In genomic region chr1:138029649-138030048, GRCm38 (mm10) we compare ENCODE assay signal across 15 mouse cellular contexts.
DNase-seq lines count a peak whose midpoint lies in the region; ATAC-seq lines count a peak whose summit lies in the region.
"Had no signal": no experiment of that assay in that cellular context is flagged by ENCODE, and none has a peak within 500 bp of the region (broad histone marks: within the 10 kb centered on the region; RNA-seq: fewer than 3 reads in every experiment).

No protein-coding gene starts in this region.

- ATAC-seq in midbrain, embryonic 15.5 days (replicated peaks), result no peak; the same call in 1 of the 2 replicates
- ATAC-seq in embryonic facial prominence, embryonic 14.5 days (ENCODE audit: low read depth), result 0 out of 2 replicates have a peak, but pooled peaks have one; percentile 44
- peak; percentile 94 for ATAC-seq in midbrain, embryonic 11.5 days (ENCODE audit: low FRiP score)
- peak; percentile 82; the same call in 1 of the 2 replicates for ATAC-seq in neural tube, embryonic 14.5 days (ENCODE audit: low read depth)
- ATAC-seq in intestine, embryonic 15.5 days, result no peak

- H3K36me3 ChIP-seq in midbrain, embryonic 10.5 days, result no peaks in the 10 kb centered on the region
- H3K36me3 ChIP-seq in midbrain, embryonic 15.5 days (replicated peaks), result no peaks in the 10 kb centered on the region
- no peaks in the 10 kb centered on the region for H3K36me3 ChIP-seq in embryonic facial prominence, embryonic 14.5 days (ENCODE audit: control insufficient read depth, insufficient read depth, low read length)
- no peaks in the 10 kb centered on the region for H3K36me3 ChIP-seq in midbrain, embryonic 11.5 days (ENCODE audit: control insufficient read depth, insufficient read depth, low read length)
- H3K36me3 ChIP-seq in neural tube, embryonic 14.5 days (ENCODE audit: control insufficient read depth, insufficient read depth, low read length), result no peaks in the 10 kb centered on the region
- no peaks in the 10 kb centered on the region for H3K36me3 ChIP-seq in intestine, embryonic 15.5 days
- H3K36me3 ChIP-seq: heart, embryonic 10.5 days had no signal

- no peaks in the 10 kb centered on the region for H3K9me3 ChIP-seq in midbrain, embryonic 10.5 days (replicated peaks)
- H3K9me3 ChIP-seq in midbrain, embryonic 15.5 days, result no peaks in the 10 kb centered on the region
- no peaks in the 10 kb centered on the region for H3K9me3 ChIP-seq in embryonic facial prominence, embryonic 14.5 days (ENCODE audit: control insufficient read depth, low read length)
- H3K9me3 ChIP-seq in midbrain, embryonic 11.5 days (ENCODE audit: control insufficient read depth, low read length), result no peaks in the 10 kb centered on the region
- no peaks in the 10 kb centered on the region for H3K9me3 ChIP-seq in neural tube, embryonic 14.5 days (ENCODE audit: control insufficient read depth, low read length)
- H3K9me3 ChIP-seq in intestine, embryonic 15.5 days, result no peaks in the 10 kb centered on the region
- H3K9me3 ChIP-seq: heart, embryonic 10.5 days had no signal

- H3K4me3 ChIP-seq in midbrain, embryonic 10.5 days, result no peak overlapping the region
- no peak overlapping the region for H3K4me3 ChIP-seq in midbrain, embryonic 15.5 days
- no peak overlapping the region for H3K4me3 ChIP-seq in embryonic facial prominence, embryonic 14.5 days (ENCODE audit: low read depth, low read length)
- H3K4me3 ChIP-seq in midbrain, embryonic 11.5 days (ENCODE audit: low read depth, low read length), result no peak overlapping the region
- H3K4me3 ChIP-seq in neural tube, embryonic 14.5 days (ENCODE audit: low read depth, low read length), result no peak overlapping the region
- H3K4me3 ChIP-seq in intestine, embryonic 15.5 days (replicated peaks), result no peak overlapping the region
- H3K4me3 ChIP-seq: heart, embryonic 10.5 days; myocyte had no signal

- peaks cover 23% of the 10 kb centered on the region for H3K27me3 ChIP-seq in midbrain, embryonic 10.5 days (ENCODE audit: low read depth, poor library complexity, severe bottlenecking)
- no peaks in the 10 kb centered on the region for H3K27me3 ChIP-seq in midbrain, embryonic 15.5 days (replicated peaks)
- no peaks in the 10 kb centered on the region for H3K27me3 ChIP-seq in embryonic facial prominence, embryonic 14.5 days (replicated peaks; ENCODE audit: control insufficient read depth, insufficient read depth, low read length)
- H3K27me3 ChIP-seq in midbrain, embryonic 11.5 days (ENCODE audit: control insufficient read depth, insufficient read depth, low read length), result no peaks in the 10 kb centered on the region
- no peaks in the 10 kb centered on the region for H3K27me3 ChIP-seq in neural tube, embryonic 14.5 days (ENCODE audit: control insufficient read depth, insufficient read depth, low read length)
- H3K27me3 ChIP-seq in intestine, embryonic 15.5 days (replicated peaks), result no peaks in the 10 kb centered on the region

- H3K27ac ChIP-seq in midbrain, embryonic 10.5 days (replicated peaks), result peak overlapping the region; percentile 65
- H3K27ac ChIP-seq in midbrain, embryonic 15.5 days, result no peak overlapping the region
- H3K27ac ChIP-seq in embryonic facial prominence, embryonic 14.5 days (replicated peaks; ENCODE audit: low read depth, low read length), result no peak overlapping the region
- H3K27ac ChIP-seq in midbrain, embryonic 11.5 days (ENCODE audit: low read depth, low read length), result 0 out of 2 replicates have a peak overlapping the region, but pooled peaks have one; percentile 1
- no peak overlapping the region for H3K27ac ChIP-seq in neural tube, embryonic 14.5 days (ENCODE audit: low read depth, low read length)
- no peak overlapping the region for H3K27ac ChIP-seq in intestine, embryonic 15.5 days
- H3K27ac ChIP-seq: heart, embryonic 10.5 days had no signal

- H3K4me2 ChIP-seq in midbrain, embryonic 15.5 days, result no peak overlapping the region
- H3K4me2 ChIP-seq in embryonic facial prominence, embryonic 14.5 days (ENCODE audit: low read depth, low read length), result no peak overlapping the region
- H3K4me2 ChIP-seq in midbrain, embryonic 11.5 days, result no peak overlapping the region
- H3K4me2 ChIP-seq in neural tube, embryonic 14.5 days (ENCODE audit: low read depth, low read length), result no peak overlapping the region
- no peak overlapping the region for H3K4me2 ChIP-seq in intestine, embryonic 15.5 days (replicated peaks)

- no peak overlapping the region for H3K9ac ChIP-seq in midbrain, embryonic 15.5 days
- H3K9ac ChIP-seq in embryonic facial prominence, embryonic 14.5 days (ENCODE audit: low read depth, low read length), result no peak overlapping the region
- H3K9ac ChIP-seq in midbrain, embryonic 11.5 days (ENCODE audit: low read length), result no peak overlapping the region
- H3K9ac ChIP-seq in neural tube, embryonic 14.5 days (replicated peaks; ENCODE audit: low read depth, low read length), result no peak overlapping the region
- H3K9ac ChIP-seq in intestine, embryonic 15.5 days, result no peak overlapping the region

- H3K4me1 ChIP-seq in midbrain, embryonic 10.5 days, result peaks cover 24% of the 10 kb centered on the region
- H3K4me1 ChIP-seq in midbrain, embryonic 15.5 days, result peaks cover 4% of the 10 kb centered on the region; the same call in 1 of the 2 replicates
- peaks cover 5% of the 10 kb centered on the region; the same call in 1 of the 2 replicates for H3K4me1 ChIP-seq in embryonic facial prominence, embryonic 14.5 days (ENCODE audit: control insufficient read depth, insufficient read depth, low read length)
- peaks cover 9% of the 10 kb centered on the region for H3K4me1 ChIP-seq in midbrain, embryonic 11.5 days (ENCODE audit: control insufficient read depth, insufficient read depth, low read length)
- no peaks in the 10 kb centered on the region for H3K4me1 ChIP-seq in neural tube, embryonic 14.5 days (ENCODE audit: control insufficient read depth, insufficient read depth, low read length)
- no peaks in the 10 kb centered on the region for H3K4me1 ChIP-seq in intestine, embryonic 15.5 days (replicated peaks)
- H3K4me1 ChIP-seq: heart, embryonic 10.5 days had no signal

- 25% methylated on average over 4 of the region's 4 CpGs for WGBS in midbrain, embryonic 10.5 days
- WGBS in midbrain, embryonic 15.5 days, result 19% methylated on average over 4 of the region's 4 CpGs
- WGBS in embryonic facial prominence, embryonic 14.5 days, result 60% methylated on average over 4 of the region's 4 CpGs
- WGBS in midbrain, embryonic 11.5 days, result 14% methylated on average over 4 of the region's 4 CpGs
- 9% methylated on average over 4 of the region's 4 CpGs for WGBS in neural tube, embryonic 14.5 days
- WGBS in intestine, embryonic 15.5 days, result 37% methylated on average over 4 of the region's 4 CpGs

- peak; percentile 61 for DNase-seq in midbrain, embryonic 10.5 days (ENCODE audit: low spot score)
- no peak for DNase-seq in embryonic facial prominence, embryonic 14.5 days (ENCODE audit: low spot score)
- DNase-seq in midbrain, embryonic 11.5 days (ENCODE audit: low spot score, missing footprints), result no peak
- no peak for DNase-seq in frontal cortex, postnatal 36 days (ENCODE audit: low spot score in 2 of 2)
- DNase-seq: adrenal gland, postnatal 10 days; cerebellum, adult 2 months; gastrocnemius, postnatal 36 days; heart, postnatal 14 days; kidney, adult 11 months; thymus, adult 18-20 months had no signal

Comparison
In these comparisons a context has a peak if more than half of its experiments do, and no peak if none do; other contexts are left out.
1. H3K27ac ChIP-seq: peak in midbrain, embryonic 10.5 days (single experiment) and midbrain, embryonic 11.5 days (single experiment); none in midbrain, embryonic 15.5 days (single experiment), embryonic facial prominence, embryonic 14.5 days (single experiment), neural tube, embryonic 14.5 days (single experiment) and intestine, embryonic 15.5 days (single experiment).
2. ATAC-seq: peak in embryonic facial prominence, embryonic 14.5 days (single experiment), midbrain, embryonic 11.5 days (single experiment) and neural tube, embryonic 14.5 days (single experiment); none in midbrain, embryonic 15.5 days (single experiment) and intestine, embryonic 15.5 days (single experiment).